Mouse (Mus musculus) lung, embryonic 14.5 days (tissue): ENCODE measurements around the gene Vav2. TPM values are rescaled to one million over a fixed set of nuclear protein-coding genes. Genes with fewer than 3 reads are reported as not detected.

Experiments
- ATAC-seq: fragments of 200-750 bp; cut with Nextera tagmentation; 2 replicates; pipeline ENCODE4 v1.8.0; 2017; ENCODE audit warnings: mild to moderate bottlenecking, moderate TSS enrichment, moderate library complexity; ENCODE audit not compliant: insufficient read depth
- DNase-seq: peaks from one replicate; pipeline ENCODE4 v3.0.0-alpha.2; 2015
- H3K27ac ChIP-seq: fragments of 300-500 bp; sonication (generic); 2 replicates; pipeline ENCODE4 v1.5.1; 2014; ENCODE audit warnings: low read depth, mild to moderate bottlenecking, moderate library complexity
- H3K27me3 ChIP-seq: fragments of 300-500 bp; sonication (generic); 2 replicates; pipeline ENCODE4 v1.6.1; 2014; ENCODE audit warnings: low read length, control low read depth; ENCODE audit not compliant: insufficient read depth
- H3K36me3 ChIP-seq: fragments of 300-500 bp; sonication (generic); 2 replicates; pipeline ENCODE4 v1.6.1; 2014; ENCODE audit warnings: control low read depth; ENCODE audit not compliant: insufficient read depth
- H3K4me1 ChIP-seq: fragments of 300-500 bp; sonication (generic); 2 replicates; pipeline ENCODE4 v1.6.1; 2014; ENCODE audit warnings: antibody characterized with exemption, control low read depth; ENCODE audit not compliant: insufficient read depth
- H3K4me2 ChIP-seq: fragments of 300-500 bp; sonication (generic); 2 replicates; pipeline ENCODE4 v1.6.1; 2014; ENCODE audit warnings: mild to moderate bottlenecking
- H3K4me3 ChIP-seq: fragments of 300-500 bp; sonication (generic); 2 replicates; pipeline ENCODE4 v1.5.1; 2014; ENCODE audit warnings: low read depth, low read length
- H3K9ac ChIP-seq: fragments of 300-500 bp; sonication (generic); 2 replicates; pipeline ENCODE4 v1.6.1; 2014
- H3K9me3 ChIP-seq: fragments of 300-500 bp; sonication (generic); 2 replicates; pipeline ENCODE4 v1.6.1; 2016; ENCODE audit warnings: low read depth, low read length, control low read depth
- CTCF ChIP-seq: IDR thresholded peaks from 2 replicates; pipeline ENCODE4 v1.5.1; 2016; ENCODE audit warnings: antibody characterized with exemption, low read depth
- WGBS: fragments of 180-500 bp; shearing (Covaris S2); extraction: QIAGEN DNeasy Blood & Tissue Kit; methylation state at CpG from one replicate; pipeline ENCODE4 v1.1.7; 2014; 5-methylcytosine and 5-hydroxymethylcytosine counted together
- polyA plus RNA-seq: library from polyadenylated mRNA; unstranded; fragments of >200 nt; fragmentation: Nextera tagmentation; extraction: Ambion mirVana; gene quantifications from 2 replicates; pipeline ENCODE4 v1.2.1, GENCODE M21; 2014

The Vav2 gene
- polyA plus RNA-seq, 1 experiment from 2014 or later, result 8.6 TPM

DNA sequence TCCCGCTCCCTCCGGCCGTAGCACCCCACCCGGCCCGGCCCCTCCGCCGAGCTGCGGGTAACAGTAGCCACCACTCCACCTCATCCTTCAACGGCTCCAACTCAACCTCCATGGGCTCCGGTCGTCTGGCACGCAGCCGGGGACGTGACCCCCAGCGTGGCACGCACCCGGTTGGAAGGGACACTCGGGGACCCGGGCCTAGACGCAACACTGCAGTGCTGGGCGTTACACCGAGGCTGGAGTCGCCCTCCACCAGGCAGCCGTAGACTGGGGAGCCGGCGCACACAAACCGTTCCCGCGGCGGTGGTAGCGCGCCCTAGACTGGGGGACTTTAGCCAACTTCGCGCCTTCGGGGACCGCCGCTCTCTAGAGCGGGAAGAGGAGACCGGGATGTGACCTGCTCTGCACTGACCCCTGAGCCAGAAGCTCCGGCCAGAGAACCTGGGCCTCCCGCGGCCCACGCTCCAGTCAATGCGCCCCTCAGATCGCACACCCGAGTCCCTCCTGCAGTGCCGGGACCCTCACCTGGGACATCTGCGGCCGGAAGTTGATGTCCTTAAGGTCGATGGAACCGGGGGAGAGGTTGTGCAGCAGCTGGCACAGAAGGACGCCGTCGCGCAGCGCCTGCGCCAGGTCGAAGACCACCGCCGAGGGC lies 955 bp downstream of the Vav2 start:
- H3K27ac ChIP-seq, result peak overlapping the region; percentile 75; the same call in 1 of the 2 replicates
- H3K9me3 ChIP-seq, result no peaks in the 10 kb centered on the region
- DNase-seq (peak; percentile 61), ATAC-seq (no peak)
- peaks cover 17% of the 10 kb centered on the region for H3K4me1 ChIP-seq
- no peak for TF ChIP-seq CTCF
- peak overlapping the region; percentile 98 for H3K4me2 ChIP-seq
- peak overlapping the region; percentile 79 for H3K9ac ChIP-seq
- H3K36me3 ChIP-seq, result no peaks in the 10 kb centered on the region
- no peaks in the 10 kb centered on the region for H3K27me3 ChIP-seq
- under 1% methylated on average over 54 of the region's 60 CpGs for WGBS
- peak overlapping the region; percentile 82 for H3K4me3 ChIP-seq

DNA sequence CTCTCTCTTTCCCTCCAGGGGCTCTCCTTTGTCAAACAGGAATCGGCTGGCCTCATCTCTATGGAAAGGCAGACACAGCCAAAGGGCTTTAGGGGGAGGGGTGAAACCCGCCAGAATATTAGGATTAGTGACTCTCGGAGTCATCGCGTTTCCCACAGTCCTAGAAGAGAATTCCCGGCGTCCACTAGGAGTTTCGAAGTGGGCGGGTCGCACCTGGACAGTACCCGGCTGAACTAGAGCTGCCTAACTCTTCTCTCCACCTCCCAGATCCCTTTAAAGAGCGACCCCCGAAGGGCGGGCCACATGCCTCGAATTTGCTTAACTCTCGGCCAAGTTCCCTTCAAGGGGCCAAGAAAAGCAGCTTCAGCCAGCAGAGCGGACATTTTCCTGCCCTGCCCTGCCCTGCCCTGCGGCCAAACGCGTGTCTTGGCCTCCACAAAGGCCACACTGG lies 1.6 kb downstream of the Vav2 start:
- ATAC-seq, result no peak

DNA sequence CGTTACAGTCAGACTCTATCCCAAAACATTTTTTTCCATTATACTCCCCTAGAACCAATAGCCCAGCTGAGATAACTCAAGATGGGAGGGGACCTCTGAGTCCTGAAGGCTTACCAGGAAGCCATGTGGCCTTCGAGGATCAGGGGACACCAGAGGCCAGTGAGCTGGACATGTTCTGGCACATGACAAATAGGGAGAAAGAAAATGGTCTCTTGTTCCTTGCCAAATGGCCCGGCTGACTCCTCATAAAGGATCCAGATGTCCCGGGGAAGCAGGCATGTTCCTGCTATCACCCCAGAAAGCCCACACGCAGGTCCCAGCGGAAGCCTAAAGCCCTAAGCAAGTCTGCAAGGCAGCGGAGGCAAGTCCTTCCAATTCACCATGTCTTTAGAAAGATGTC lies 3.2 kb downstream of the Vav2 start:
- TF ChIP-seq CTCF, result no peak
- peak overlapping the region; percentile 98 for H3K4me2 ChIP-seq
- H3K9ac ChIP-seq, result no peak overlapping the region
- DNase-seq (peak; percentile 78), ATAC-seq (peak; percentile 5; the same call in 1 of the 2 replicates)
- no peaks in the 10 kb centered on the region for H3K9me3 ChIP-seq
- H3K27me3 ChIP-seq, result no peaks in the 10 kb centered on the region
- 0 out of 2 replicates have a peak overlapping the region, but pooled peaks have one; percentile 12 for H3K4me3 ChIP-seq
- no peaks in the 10 kb centered on the region for H3K36me3 ChIP-seq
- H3K4me1 ChIP-seq, result peaks cover 29% of the 10 kb centered on the region
- 44% methylated on average over 7 of the region's 7 CpGs for WGBS
- no peak overlapping the region for H3K27ac ChIP-seq

More for the DNA sequence above, 1.6 kb downstream of the Vav2 start:
- H3K36me3 ChIP-seq, result no peaks in the 10 kb centered on the region
- no peak for TF ChIP-seq CTCF
- H3K4me3 ChIP-seq, result peak overlapping the region; percentile 82
- H3K4me1 ChIP-seq, result peaks cover 17% of the 10 kb centered on the region
- peak; percentile 83 for DNase-seq
- H3K9me3 ChIP-seq, result no peaks in the 10 kb centered on the region
- peak overlapping the region; percentile 79 for H3K9ac ChIP-seq
- H3K4me2 ChIP-seq, result peak overlapping the region; percentile 98
- peak overlapping the region; percentile 75; the same call in 1 of the 2 replicates for H3K27ac ChIP-seq
- H3K27me3 ChIP-seq, result no peaks in the 10 kb centered on the region
- WGBS, result 1% methylated on average over 20 of the region's 20 CpGs

DNA sequence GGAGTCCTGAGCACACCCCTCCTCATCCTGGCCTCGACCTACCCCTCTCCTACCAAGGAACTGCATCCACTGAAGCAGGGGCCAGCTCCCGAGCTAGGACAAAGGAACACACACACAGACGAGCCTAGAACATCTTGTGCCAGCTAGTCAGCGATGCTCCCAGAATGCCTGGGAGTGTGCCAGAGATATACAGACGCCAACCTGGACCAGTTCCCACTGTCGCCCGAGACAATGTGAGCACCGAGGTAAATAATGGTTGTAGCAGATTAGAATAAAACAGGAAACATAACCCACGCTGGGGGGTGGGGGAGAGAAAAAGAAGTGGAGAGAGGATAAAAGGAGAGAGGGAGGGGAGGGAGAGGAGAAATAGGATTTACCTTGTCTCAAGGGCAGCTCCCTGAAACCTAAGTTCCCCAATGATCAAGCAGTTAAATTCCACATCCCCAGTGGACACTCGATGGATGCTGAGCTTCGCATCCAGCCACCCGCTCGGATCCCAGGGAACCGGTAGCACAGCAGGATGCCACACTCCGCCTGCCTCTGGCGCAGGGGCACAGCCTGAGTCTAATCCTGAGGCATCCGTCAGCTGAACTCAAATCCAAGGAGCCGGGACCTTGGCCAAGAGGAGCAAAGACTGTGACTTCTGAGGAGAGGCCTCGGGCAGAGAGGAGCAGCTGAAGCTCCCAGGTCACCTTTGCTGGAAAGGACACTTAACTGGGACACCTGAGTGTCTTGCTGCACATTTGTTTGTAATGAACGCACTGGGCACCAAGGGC lies 5.4 kb downstream of the Vav2 start:
- 68% methylated on average over 20 of the region's 20 CpGs for WGBS

DNA sequence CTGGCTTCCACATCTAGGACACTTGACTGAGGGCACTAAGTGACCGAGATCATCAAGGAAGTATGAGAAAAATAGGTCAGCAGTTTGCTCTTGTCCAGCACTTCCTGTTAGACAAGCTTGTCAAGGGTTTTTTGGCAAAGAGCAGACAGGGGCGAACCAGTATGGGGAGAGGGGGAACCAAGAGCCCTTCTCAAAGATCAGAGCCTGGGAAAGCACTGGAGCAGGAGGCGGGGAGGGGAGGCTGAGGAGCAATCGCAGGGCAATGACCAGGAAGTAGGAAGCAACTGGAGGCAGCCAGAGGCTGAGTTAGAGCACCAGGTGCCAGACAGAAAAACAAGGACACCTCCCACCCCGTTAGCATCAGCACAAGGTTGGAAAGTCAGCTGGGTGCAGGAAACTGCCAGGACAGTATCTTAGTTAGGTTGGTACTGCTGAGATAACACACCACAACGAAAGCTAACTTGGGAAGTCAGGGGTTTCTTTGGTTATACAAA lies 8.2 kb downstream of the Vav2 start:
- Histone ChIP-seq H3K4me1 (peaks cover 58% of the 10 kb centered on the region), H3K4me2 (peak overlapping the region; percentile 23; the same call in 1 of the 2 replicates), H3K27ac (peak overlapping the region; percentile 51), H3K4me3 (no peak overlapping the region), H3K9me3 (no peaks in the 10 kb centered on the region), H3K27me3 (no peaks in the 10 kb centered on the region), H3K36me3 (no peaks in the 10 kb centered on the region), H3K9ac (no peak overlapping the region)
- no peak for TF ChIP-seq CTCF
- WGBS, result 10% methylated on average over 6 of the region's 6 CpGs
- DNase-seq, result peak; percentile 59
- no peak for ATAC-seq

More for the DNA sequence above, 5.4 kb downstream of the Vav2 start:
- DNase-seq (no peak), ATAC-seq (no peak)
- Histone ChIP-seq H3K4me2 (no peak overlapping the region), H3K9ac (no peak overlapping the region), H3K4me3 (no peak overlapping the region), H3K4me1 (peaks cover 35% of the 10 kb centered on the region), H3K36me3 (no peaks in the 10 kb centered on the region), H3K27ac (no peak overlapping the region), H3K27me3 (no peaks in the 10 kb centered on the region), H3K9me3 (no peaks in the 10 kb centered on the region)
- TF ChIP-seq CTCF, result no peak

DNA sequence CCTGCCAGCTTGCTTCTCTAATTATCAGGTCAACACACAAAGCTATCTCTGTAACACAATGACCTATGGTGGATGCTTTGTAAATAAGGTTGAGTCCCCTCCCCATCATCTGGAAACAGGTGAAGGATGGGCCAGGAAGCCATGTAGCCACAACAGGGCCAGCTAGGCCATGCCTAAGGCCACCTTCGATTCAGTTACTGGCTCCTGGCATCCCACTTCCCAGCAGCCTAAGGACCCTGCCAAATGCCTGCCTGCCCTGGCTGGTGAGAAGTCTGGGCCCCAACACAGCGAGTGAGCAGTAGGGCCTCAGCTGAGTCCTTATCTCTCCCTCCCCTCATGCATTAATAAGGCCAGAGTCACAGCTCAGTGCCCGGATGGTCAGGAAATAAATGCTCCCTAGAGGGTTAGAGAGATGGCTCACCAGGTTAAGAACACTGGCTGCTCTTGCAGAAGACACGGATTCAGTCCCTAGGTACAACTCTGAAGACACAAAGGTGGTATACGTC lies 9.1 kb downstream of the Vav2 start:
- no peaks in the 10 kb centered on the region for H3K9me3 ChIP-seq
- H3K27ac ChIP-seq, result no peak overlapping the region
- peaks cover 55% of the 10 kb centered on the region for H3K4me1 ChIP-seq
- WGBS, result 54% methylated on average over 5 of the region's 5 CpGs
- H3K9ac ChIP-seq, result no peak overlapping the region
- H3K4me3 ChIP-seq, result no peak overlapping the region
- DNase-seq, result no peak
- TF ChIP-seq CTCF, result no peak
- no peak for ATAC-seq
- no peaks in the 10 kb centered on the region for H3K36me3 ChIP-seq
- no peaks in the 10 kb centered on the region for H3K27me3 ChIP-seq
- H3K4me2 ChIP-seq, result no peak overlapping the region

DNA sequence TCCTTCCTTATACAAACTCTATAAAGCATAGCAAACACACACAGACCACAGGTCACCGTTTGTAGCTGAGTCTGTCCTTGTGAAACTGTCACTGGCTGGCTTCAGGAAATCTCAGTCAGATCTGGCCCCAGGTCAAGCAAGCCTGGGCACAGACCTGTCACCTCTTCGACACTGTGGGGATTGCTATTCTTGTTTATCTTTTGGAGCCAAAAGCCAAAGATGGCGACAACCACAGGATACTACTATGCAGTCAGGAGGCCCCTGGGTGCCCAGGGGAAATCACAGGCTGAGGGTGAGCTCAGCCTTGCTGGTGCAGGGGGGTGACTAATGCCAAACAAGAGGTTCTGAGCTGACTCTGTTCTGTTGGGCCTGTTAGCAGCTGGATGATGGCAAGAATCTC lies 10.4 kb downstream of the Vav2 start:
- Histone ChIP-seq H3K4me2 (no peak overlapping the region), H3K36me3 (no peaks in the 10 kb centered on the region), H3K27me3 (no peaks in the 10 kb centered on the region), H3K4me3 (no peak overlapping the region), H3K27ac (no peak overlapping the region), H3K9me3 (no peaks in the 10 kb centered on the region), H3K4me1 (peaks cover 63% of the 10 kb centered on the region), H3K9ac (no peak overlapping the region)
- ATAC-seq, result no peak
- WGBS, result 20% methylated on average over 3 of the region's 3 CpGs
- no peak for TF ChIP-seq CTCF
- no peak for DNase-seq
